Mouse (Mus musculus): ENCODE measurements around the gene Zfp3.

Gene Zfp3

GRCm38 (mm10) chr11:70763936-70764808, at the start of gene Zfp3:
Gene Zfp3 (plus strand): TSS chr11:70764209.
- peak; percentile 88; the same call in 1 of the 2 replicates for ATAC-seq (ENCODE audit: insufficient number of reproducible peaks, low FRiP score, low TSS enrichment)

DNA sequence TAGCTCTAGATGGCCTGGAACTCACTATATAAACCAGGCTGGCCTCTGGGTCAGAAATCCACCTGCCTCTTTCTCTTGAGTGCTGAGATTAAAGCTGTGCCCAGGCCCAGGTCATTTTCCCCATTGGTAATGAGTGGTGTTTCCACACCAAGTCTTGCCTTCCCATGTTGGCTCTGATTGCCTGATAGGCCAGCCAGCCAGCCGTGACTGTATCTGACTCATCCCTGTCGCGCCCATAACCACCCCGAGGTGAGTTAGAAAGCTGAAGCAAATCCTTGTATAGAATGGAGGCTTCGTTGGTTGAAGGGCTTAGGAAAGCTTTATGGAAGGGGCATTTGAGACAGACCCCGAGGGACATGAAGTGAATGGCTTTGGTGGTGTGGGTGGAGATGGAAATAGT, 48.2 kb upstream of the Zfp3 start:
- no peak for ATAC-seq (ENCODE audit: insufficient number of reproducible peaks, low FRiP score, low TSS enrichment)

GRCm38 (mm10) chr11:70718481-70718880, 45.5 kb upstream of the Zfp3 start:
- no peak for ATAC-seq (ENCODE audit: insufficient number of reproducible peaks, low FRiP score, low TSS enrichment)

GRCm38 (mm10) chr11:70720567-70720966, 43.4 kb upstream of the Zfp3 start:
- no peak for ATAC-seq (ENCODE audit: insufficient number of reproducible peaks, low FRiP score, low TSS enrichment)

DNA sequence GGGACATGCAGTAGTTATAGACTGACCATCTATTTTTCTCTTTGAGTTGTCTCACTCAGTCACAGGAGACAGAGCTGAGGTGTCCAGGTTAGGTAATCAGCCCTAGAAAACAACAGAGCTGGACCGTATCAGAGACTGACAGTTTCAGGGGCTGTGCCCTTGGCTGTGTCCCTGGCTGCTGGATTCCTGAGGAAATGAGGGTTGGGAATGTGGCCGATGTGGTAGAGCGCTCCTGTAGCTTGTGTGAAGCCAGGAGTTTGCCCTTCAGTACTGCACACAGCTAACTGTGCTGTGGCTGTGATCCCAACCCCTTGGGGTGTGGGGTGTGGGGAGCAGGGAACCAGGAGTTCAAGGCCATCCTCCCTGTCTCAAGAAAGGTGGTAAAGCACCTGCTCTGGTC, 42.9 kb upstream of the Zfp3 start:
- no peak for ATAC-seq (ENCODE audit: insufficient number of reproducible peaks, low FRiP score, low TSS enrichment)

DNA sequence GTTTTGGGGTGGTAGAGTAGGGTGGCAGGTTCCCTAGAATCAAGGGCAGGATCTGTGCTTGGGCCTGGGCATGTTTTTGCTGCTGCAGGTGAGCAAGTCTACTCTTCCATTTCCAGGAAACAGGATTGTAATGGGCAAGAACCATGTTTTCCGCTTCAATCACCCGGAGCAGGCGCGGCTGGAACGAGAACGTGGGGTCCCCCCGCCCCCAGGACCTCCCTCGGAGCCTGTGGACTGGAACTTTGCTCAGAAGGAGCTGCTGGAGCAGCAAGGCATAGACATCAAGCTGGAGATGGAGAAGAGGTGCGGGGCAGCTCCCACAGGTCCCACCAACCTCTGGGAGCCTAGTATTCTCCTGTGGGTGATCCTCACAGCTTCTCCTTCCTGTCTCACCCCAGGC, 39.3 kb upstream of the Zfp3 start:
- ATAC-seq (ENCODE audit: insufficient number of reproducible peaks, low FRiP score, low TSS enrichment), result no peak

DNA sequence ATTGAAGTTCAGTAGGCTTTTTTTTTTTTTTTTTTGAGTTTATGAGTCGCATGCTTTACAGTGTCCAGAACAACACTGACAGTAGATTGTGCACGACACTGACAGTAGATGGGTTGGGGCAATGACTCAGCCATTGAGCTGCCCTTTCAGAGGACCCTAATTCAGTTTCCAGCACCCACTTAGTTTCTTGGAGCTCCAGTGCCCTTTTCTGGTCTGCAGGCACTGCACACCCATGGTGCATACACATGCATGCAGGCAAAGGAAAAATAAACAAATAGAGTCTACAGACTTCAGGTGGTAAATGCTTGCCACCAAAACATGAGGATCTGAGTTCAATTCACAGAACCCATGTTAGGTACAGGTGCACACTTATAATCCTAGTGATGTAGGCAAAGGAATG, 37.4 kb upstream of the Zfp3 start:
- no peak for ATAC-seq (ENCODE audit: insufficient number of reproducible peaks, low FRiP score, low TSS enrichment)

DNA sequence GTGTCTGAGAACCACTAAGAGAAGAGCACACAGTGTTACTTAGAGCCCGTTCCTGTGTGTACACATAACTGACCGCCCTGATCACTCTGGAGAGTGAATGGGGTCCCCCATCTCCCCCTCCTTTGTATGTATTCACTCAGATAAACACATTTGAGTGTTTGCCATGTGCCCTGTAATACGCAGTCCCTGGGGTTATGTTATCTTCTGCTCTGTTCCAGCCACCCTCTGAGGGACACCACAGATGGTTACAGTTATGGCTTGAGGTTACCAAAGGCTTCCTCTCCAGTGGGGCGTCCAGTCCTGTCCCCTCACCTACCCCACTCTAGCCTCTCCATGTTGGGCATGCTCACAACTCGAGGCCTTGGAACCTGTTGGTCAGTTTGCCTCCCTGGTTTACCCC, 36.6 kb upstream of the Zfp3 start:
- no peak for ATAC-seq (ENCODE audit: insufficient number of reproducible peaks, low FRiP score, low TSS enrichment)

DNA sequence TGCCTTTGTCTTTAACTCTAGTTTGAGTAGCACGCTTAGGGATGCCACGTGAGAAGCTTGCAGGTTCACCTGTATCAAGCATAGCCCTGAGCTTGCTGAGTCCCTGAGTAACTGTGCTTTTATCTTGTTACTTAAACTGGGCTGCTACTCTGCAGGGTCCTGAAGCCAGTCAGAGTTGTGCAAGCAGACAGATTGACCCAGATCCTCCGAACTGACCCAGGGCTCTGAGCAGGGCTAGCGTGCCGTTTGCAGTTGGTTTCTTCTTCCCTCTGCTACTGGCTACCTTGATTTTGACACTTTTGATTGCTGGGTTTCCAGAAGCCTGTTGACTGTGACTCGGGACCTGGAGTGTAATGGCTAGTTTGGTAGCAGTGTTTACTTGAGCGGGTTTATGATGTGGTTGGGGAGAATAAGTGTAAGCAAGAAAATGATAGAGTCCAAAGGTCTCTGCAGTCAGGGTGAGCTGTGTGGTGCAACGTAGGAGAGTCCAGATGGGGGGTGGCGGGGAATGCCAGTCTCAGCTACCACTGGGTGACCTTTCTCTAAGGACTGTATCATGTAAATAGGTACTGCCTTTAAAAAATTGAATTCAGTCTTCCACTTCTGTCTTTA, 33.5 kb upstream of the Zfp3 start:
- no peak for ATAC-seq (ENCODE audit: insufficient number of reproducible peaks, low FRiP score, low TSS enrichment)

DNA sequence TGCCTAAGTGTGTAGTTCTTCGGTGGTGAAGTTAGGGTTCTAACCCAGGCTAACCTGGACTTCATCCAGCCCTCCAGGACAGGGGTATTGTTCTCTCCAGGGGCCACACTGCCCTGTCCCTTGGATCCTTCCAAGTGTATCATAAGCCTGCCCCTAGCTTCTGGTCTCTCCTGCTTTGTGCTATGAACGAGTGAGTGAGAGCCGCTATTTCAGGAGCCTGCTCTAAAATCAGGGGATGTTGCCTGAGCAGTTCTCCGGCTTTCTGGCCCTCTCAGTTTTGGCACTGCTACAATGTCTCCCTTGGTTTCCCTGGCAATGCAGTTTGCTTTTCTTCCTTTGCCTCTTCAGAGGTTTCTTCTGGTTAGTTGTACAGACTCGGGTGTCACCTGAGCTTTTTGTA, 32.8 kb upstream of the Zfp3 start:
- no peak for ATAC-seq (ENCODE audit: insufficient number of reproducible peaks, low FRiP score, low TSS enrichment)

DNA sequence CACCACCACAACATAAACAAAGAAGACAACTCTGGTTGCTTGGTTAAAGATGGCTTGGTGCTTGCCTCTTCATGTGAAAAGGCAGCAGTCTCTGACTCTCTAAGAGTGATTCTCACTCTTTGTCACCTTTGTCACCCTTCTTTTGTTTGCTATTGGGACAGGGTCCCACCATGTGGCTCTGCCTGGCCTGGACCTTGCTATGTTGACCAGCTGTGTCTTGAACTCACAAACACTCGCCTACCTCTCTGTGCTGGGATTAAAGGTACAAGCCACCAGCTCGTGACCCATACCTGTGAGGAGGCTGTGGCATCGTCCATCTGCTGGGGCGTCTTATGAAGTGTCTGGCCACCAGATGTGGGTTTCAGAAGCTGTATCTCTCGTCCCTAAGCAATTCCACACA, 30.8 kb upstream of the Zfp3 start:
- no peak for ATAC-seq (ENCODE audit: insufficient number of reproducible peaks, low FRiP score, low TSS enrichment)

DNA sequence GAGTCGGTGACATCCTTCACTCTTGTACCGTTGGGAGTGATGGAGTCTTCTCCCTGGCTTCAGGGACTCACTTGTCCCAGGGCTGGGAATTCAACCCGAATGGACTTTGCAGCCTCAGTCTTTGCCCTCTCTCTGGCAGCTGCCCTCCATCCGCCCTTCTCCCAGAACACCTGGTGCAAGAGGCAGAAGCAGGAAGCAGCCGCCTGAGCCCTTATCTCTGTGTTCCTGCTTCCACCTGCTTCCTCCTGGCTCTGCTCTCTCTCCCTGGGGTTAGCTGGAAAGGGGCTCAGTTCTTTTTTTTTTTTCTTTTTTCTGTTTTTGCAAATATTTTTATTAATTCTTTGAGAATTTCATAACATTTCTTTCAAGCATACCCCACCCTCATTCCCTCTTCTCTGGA, 26.3 kb upstream of the Zfp3 start:
- no peak for ATAC-seq (ENCODE audit: insufficient number of reproducible peaks, low FRiP score, low TSS enrichment)

- ATAC-seq (ENCODE audit: insufficient number of reproducible peaks, low FRiP score, low TSS enrichment), result no peak
These were observed 22.4 kb upstream of the Zfp3 start for GRCm38 (mm10) chr11:70741603-70742002.

DNA sequence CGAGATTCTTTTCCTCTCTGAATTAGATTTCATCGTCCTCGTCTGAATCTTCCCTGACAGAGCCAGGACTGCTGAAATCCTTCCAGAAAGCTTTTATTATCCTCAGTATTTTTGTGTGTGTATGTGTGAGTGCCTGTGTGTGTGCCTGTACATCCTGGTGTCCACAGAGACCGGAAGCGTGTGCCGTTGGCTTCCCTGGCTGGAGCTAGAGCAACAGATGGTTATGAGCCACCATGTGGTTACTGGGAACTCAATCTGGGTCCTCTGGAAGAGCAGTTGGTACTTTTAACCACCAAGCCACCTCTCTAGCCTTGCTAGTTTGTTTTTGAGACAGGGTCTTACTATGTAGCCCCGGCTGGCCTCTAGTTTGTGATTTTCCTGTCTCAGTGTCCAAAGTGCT, 21.9 kb upstream of the Zfp3 start:
- ATAC-seq (ENCODE audit: insufficient number of reproducible peaks, low FRiP score, low TSS enrichment), result no peak

- ATAC-seq (ENCODE audit: insufficient number of reproducible peaks, low FRiP score, low TSS enrichment), result no peak
These were observed 21.2 kb upstream of the Zfp3 start for GRCm38 (mm10) chr11:70742581-70743459.

- ATAC-seq (ENCODE audit: insufficient number of reproducible peaks, low FRiP score, low TSS enrichment), result no peak
These were observed 18.4 kb upstream of the Zfp3 start for GRCm38 (mm10) chr11:70745636-70746035.

GRCm38 (mm10) chr11:70747876-70748545, 16.0 kb upstream of the Zfp3 start:
- no peak for ATAC-seq (ENCODE audit: insufficient number of reproducible peaks, low FRiP score, low TSS enrichment)

- no peak for ATAC-seq (ENCODE audit: insufficient number of reproducible peaks, low FRiP score, low TSS enrichment)
These were observed 11.5 kb upstream of the Zfp3 start for GRCm38 (mm10) chr11:70752337-70753017.

GRCm38 (mm10) chr11:70753146-70753545, 10.9 kb upstream of the Zfp3 start:
- no peak for ATAC-seq (ENCODE audit: insufficient number of reproducible peaks, low FRiP score, low TSS enrichment)

DNA sequence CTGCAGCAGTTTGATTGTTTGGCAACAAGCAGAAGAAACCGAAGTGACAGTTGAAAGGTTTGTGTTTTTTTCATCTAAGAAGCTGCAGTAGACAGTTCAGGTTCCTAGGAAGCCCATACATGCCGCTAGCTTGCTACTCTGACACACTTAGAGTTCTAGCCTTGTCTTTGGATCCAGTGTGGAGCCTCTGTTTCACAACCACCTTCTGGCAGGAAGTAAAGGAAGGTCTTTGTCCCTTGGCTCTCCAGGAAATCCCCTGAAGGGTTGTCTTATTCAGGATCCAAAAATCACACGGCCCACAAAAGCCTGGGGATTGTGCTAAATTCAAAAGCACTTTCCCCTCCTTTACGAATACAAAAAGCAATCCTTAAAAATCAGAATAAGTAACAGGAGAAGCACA, 9.5 kb upstream of the Zfp3 start:
- no peak for ATAC-seq (ENCODE audit: insufficient number of reproducible peaks, low FRiP score, low TSS enrichment)
